Mouse (Mus musculus) heart, embryonic 16.5 days (tissue): Measurements from ENCODE around the gene Gm45208. TPM values are rescaled to one million over a fixed set of nuclear protein-coding genes. Genes with fewer than 3 reads are reported as not detected.

Experiments used
- ATAC-seq: fragments of 200-750 bp; cut with Nextera tagmentation; replicated peaks from 2 replicates; pipeline ENCODE4 v1.8.0; 2017; ENCODE audit warnings: moderate number of reproducible peaks; ENCODE audit not compliant: insufficient read depth, low FRiP score; ENCODE audit errors: extremely low read depth
- H3K27ac ChIP-seq: fragments of 300-500 bp; sonication (generic); 2 replicates; pipeline ENCODE4 v1.5.1; 2014; ENCODE audit warnings: mild to moderate bottlenecking, low read length, control low read depth, moderate library complexity
- H3K27me3 ChIP-seq: fragments of 300-500 bp; sonication (generic); 2 replicates; pipeline ENCODE4 v1.6.1; 2014; ENCODE audit warnings: low read length, mixed read lengths; ENCODE audit not compliant: control insufficient read depth, insufficient read depth
- H3K36me3 ChIP-seq: fragments of 300-500 bp; sonication (generic); 2 replicates; pipeline ENCODE4 v1.6.1; 2014; ENCODE audit not compliant: control insufficient read depth, insufficient read depth
- H3K4me1 ChIP-seq: fragments of 300-500 bp; sonication (generic); 2 replicates; pipeline ENCODE4 v1.6.1; 2014; ENCODE audit warnings: low read length, mixed read lengths; ENCODE audit not compliant: control insufficient read depth, insufficient read depth
- H3K4me2 ChIP-seq: fragments of 300-500 bp; sonication (generic); 2 replicates; pipeline ENCODE4 v1.6.1; 2014; ENCODE audit warnings: low read depth, mild to moderate bottlenecking, control low read depth, low read length
- H3K4me3 ChIP-seq: fragments of 300-500 bp; sonication (generic); 2 replicates; pipeline ENCODE4 v1.5.1; 2014; ENCODE audit warnings: mild to moderate bottlenecking, control low read depth, low read length
- H3K9ac ChIP-seq: fragments of 300-500 bp; sonication (generic); 2 replicates; pipeline ENCODE4 v1.6.1; 2014; ENCODE audit warnings: low read length, control low read depth
- H3K9me3 ChIP-seq: fragments of 300-500 bp; sonication (generic); replicated peaks from 2 replicates; pipeline ENCODE4 v1.6.1; 2016; ENCODE audit warnings: low read length; ENCODE audit not compliant: control insufficient read depth
- WGBS: fragments of 180-500 bp; shearing (Covaris S2); extraction: QIAGEN DNeasy Blood & Tissue Kit; methylation state at CpG from one replicate; pipeline ENCODE4 v1.1.7; 2014; 5-methylcytosine and 5-hydroxymethylcytosine counted together
- polyA plus RNA-seq: library from polyadenylated mRNA; unstranded; fragments of >200 nt; fragmentation: Nextera tagmentation; extraction: Ambion mirVana; gene quantifications from 2 replicates; pipeline ENCODE4 v1.2.1, GENCODE M21; 2015

Gm45208 gene
- polyA plus RNA-seq, 1 experiment from 2014 or later, result not detected

- 61% methylated on average over 7 of the region's 7 CpGs for WGBS
- H3K9ac ChIP-seq, result no peak overlapping the region
- ATAC-seq, result no peak
Measured at GRCm38 (mm10) chrX:7778450-7779244, 56.6 kb downstream of the Gm45208 start.

GRCm38 (mm10) chrX:7779294-7779693 is 57.2 kb downstream of the Gm45208 start:
- Histone ChIP-seq H3K27ac (no peak overlapping the region), H3K9me3 (no peaks in the 10 kb centered on the region), H3K4me1 (no peaks in the 10 kb centered on the region), H3K4me2 (no peak overlapping the region), H3K36me3 (0 out of 2 replicates have a peak, but pooled peaks cover 1% of the 10 kb centered on the region), H3K4me3 (no peak overlapping the region), H3K9ac (no peak overlapping the region), H3K27me3 (no peaks in the 10 kb centered on the region)
- WGBS, result 16% methylated on average over 3 of the region's 3 CpGs
- no peak for ATAC-seq

More at GRCm38 (mm10) chrX:7778450-7779244, 56.6 kb downstream of the Gm45208 start:
- H3K36me3 ChIP-seq, result 0 out of 2 replicates have a peak, but pooled peaks cover 2% of the 10 kb centered on the region
- H3K27me3 ChIP-seq, result no peaks in the 10 kb centered on the region
- H3K4me2 ChIP-seq, result no peak overlapping the region
- no peaks in the 10 kb centered on the region for H3K9me3 ChIP-seq
- no peaks in the 10 kb centered on the region for H3K4me1 ChIP-seq
- H3K27ac ChIP-seq, result no peak overlapping the region
- no peak overlapping the region for H3K4me3 ChIP-seq

Other genes with a start within 250 kb of the Gm45208 start
- 0.06 and 0.12 TPM in 2 replicates for gene Foxp3, start 148.6 kb upstream of the Gm45208 start, polyA plus RNA-seq
- gene Ppp1r3f, start 148.0 kb upstream of the Gm45208 start, polyA plus RNA-seq, result 1.2 and 1.8 TPM in 2 replicates
- 20.8 and 23.0 TPM in 2 replicates for gene Ccdc22, start 116.7 kb upstream of the Gm45208 start, polyA plus RNA-seq
- gene Cacna1f, start 115.2 kb upstream of the Gm45208 start, polyA plus RNA-seq, result not detected in 2 replicates
- gene Syp, start 83.8 kb upstream of the Gm45208 start, polyA plus RNA-seq, result 0.95 and 1.4 TPM in 2 replicates
- 10.0 and 10.5 TPM in 2 replicates for gene Prickle3, start 65.0 kb upstream of the Gm45208 start, polyA plus RNA-seq
- gene Plp2, start 50.9 kb upstream of the Gm45208 start, polyA plus RNA-seq, result 142 and 150 TPM in 2 replicates
- 0.60 and 1.1 TPM in 2 replicates for gene Magix, start 41.0 kb upstream of the Gm45208 start, polyA plus RNA-seq
- 33.2 and 33.5 TPM in 2 replicates for gene Gpkow, start 25.1 kb upstream of the Gm45208 start, polyA plus RNA-seq
- gene Wdr45, start 7.9 kb upstream of the Gm45208 start, polyA plus RNA-seq, result 31.5 and 35.3 TPM in 2 replicates
- gene Praf2, start 6.2 kb downstream of the Gm45208 start, polyA plus RNA-seq, result 32.4 and 34.0 TPM in 2 replicates
- gene Ccdc120, start 28.7 kb downstream of the Gm45208 start, polyA plus RNA-seq, result 4.1 and 8.5 TPM in 2 replicates
- 19.1 TPM in 2 replicates for gene Tfe3, start 40.3 kb downstream of the Gm45208 start, polyA plus RNA-seq
- gene Gripap1, start 67.5 kb downstream of the Gm45208 start, polyA plus RNA-seq, result 29.8 and 30.7 TPM in 2 replicates
- 0.46 and 0.54 TPM in 2 replicates for gene Kcnd1, start 100.0 kb downstream of the Gm45208 start, polyA plus RNA-seq
- 27.1 and 27.4 TPM in 2 replicates for gene Otud5, start 119.1 kb downstream of the Gm45208 start, polyA plus RNA-seq
- 6.1 and 6.4 TPM in 2 replicates for gene Pim2, start 156.0 kb downstream of the Gm45208 start, polyA plus RNA-seq
- gene Slc35a2, start 161.8 kb downstream of the Gm45208 start, polyA plus RNA-seq, result 28.9 and 30.5 TPM in 2 replicates
- gene Pqbp1, start 177.0 kb downstream of the Gm45208 start, polyA plus RNA-seq, result 74.7 and 82.7 TPM in 2 replicates
- 114 and 122 TPM in 2 replicates for gene Timm17b, start 177.1 kb downstream of the Gm45208 start, polyA plus RNA-seq
- gene Gm10491, start 185.6 kb downstream of the Gm45208 start, polyA plus RNA-seq, result not detected in 2 replicates
- gene Gm10490, start 187.3 kb downstream of the Gm45208 start, polyA plus RNA-seq, result not detected in 2 replicates
- 0.32 and 0.42 TPM in 2 replicates for gene Pcsk1n, start 197.6 kb downstream of the Gm45208 start, polyA plus RNA-seq
- not detected in 2 replicates for gene Eras, start 206.4 kb downstream of the Gm45208 start, polyA plus RNA-seq
- gene Hdac6, start 225.6 kb downstream of the Gm45208 start, polyA plus RNA-seq, result 26.1 and 26.7 TPM in 2 replicates